Mouse (Mus musculus): ENCODE data around the gene Eef1akmt3. TPM values are rescaled to one million over a fixed set of nuclear protein-coding genes. Genes with fewer than 3 reads are reported as not detected.
"Not testable (repeated sequence)": the region's sequence is repeated elsewhere in the genome, so short reads cannot be mapped to it uniquely, and the experiment has no call there.

Eef1akmt3 gene
- polyA plus RNA-seq, 1 experiment from 2014 or later, result 0.07 TPM

- Histone ChIP-seq H3K27ac (no peak overlapping the region), H3K4me2 (peak overlapping the region; percentile 70), H3K9me3 (replicated peaks) (no peaks in the 10 kb centered on the region), H3K4me3 (replicated peaks) (peak overlapping the region; percentile 49), H3K27me3 (peaks cover 87% of the 10 kb centered on the region), H3K4me1 (replicated peaks) (peaks cover 79% of the 10 kb centered on the region), H3K9ac (peak overlapping the region; percentile 36), H3K36me3 (no peaks in the 10 kb centered on the region; the same call in 1 of the 2 replicates)
- DNase-seq (no peak), ATAC-seq (ENCODE audit: low read depth) (no peak)
- WGBS (ENCODE audit: insufficient replicate concordance), result 3% methylated on average over 35 of the region's 49 CpGs
Measured at GRCm38 (mm10) chr10:127078677-127079575, 37.6 kb upstream of the Eef1akmt3 start.

GRCm38 (mm10) chr10:127078001-127078676, 36.8 kb upstream of the Eef1akmt3 start:
- 38% methylated on average over 12 of the region's 12 CpGs for WGBS (ENCODE audit: insufficient replicate concordance)
- Histone ChIP-seq H3K4me1 (replicated peaks) (peaks cover 79% of the 10 kb centered on the region), H3K27ac (no peak overlapping the region), H3K4me3 (replicated peaks) (no peak overlapping the region), H3K4me2 (peak overlapping the region; percentile 70; the same call in 1 of the 2 replicates), H3K27me3 (peaks cover 80% of the 10 kb centered on the region), H3K36me3 (no peaks in the 10 kb centered on the region; the same call in 1 of the 2 replicates), H3K9me3 (replicated peaks) (no peaks in the 10 kb centered on the region), H3K9ac (no peak overlapping the region)
- ATAC-seq (ENCODE audit: low read depth) (no peak), DNase-seq (no peak)

GRCm38 (mm10) chr10:127077515-127077914, 36.2 kb upstream of the Eef1akmt3 start:
- no peak overlapping the region for H3K4me3 ChIP-seq (replicated peaks)
- H3K4me1 ChIP-seq (replicated peaks), result peaks cover 76% of the 10 kb centered on the region
- H3K27ac ChIP-seq, result no peak overlapping the region
- WGBS (ENCODE audit: insufficient replicate concordance), result 53% methylated on average over 10 of the region's 10 CpGs
- ATAC-seq (ENCODE audit: low read depth), result no peak
- peaks cover 73% of the 10 kb centered on the region for H3K27me3 ChIP-seq
- H3K4me2 ChIP-seq, result no peak overlapping the region
- H3K36me3 ChIP-seq, result no peaks in the 10 kb centered on the region; the same call in 1 of the 2 replicates
- H3K9me3 ChIP-seq (replicated peaks), result no peaks in the 10 kb centered on the region
- no peak for DNase-seq
- H3K9ac ChIP-seq, result no peak overlapping the region

GRCm38 (mm10) chr10:127076082-127076481, 34.8 kb upstream of the Eef1akmt3 start:
- no peak for DNase-seq
- H3K27ac ChIP-seq, result no peak overlapping the region
- peak overlapping the region; percentile 52 for H3K4me2 ChIP-seq
- ATAC-seq (ENCODE audit: low read depth), result peak; percentile 5; the same call in 1 of the 2 replicates
- H3K4me1 ChIP-seq (replicated peaks), result peaks cover 67% of the 10 kb centered on the region
- 24% methylated on average over 4 of the region's 4 CpGs for WGBS (ENCODE audit: insufficient replicate concordance)
- no peaks in the 10 kb centered on the region for H3K9me3 ChIP-seq (replicated peaks)
- peak overlapping the region; percentile 21 for H3K4me3 ChIP-seq (replicated peaks)
- peaks cover 59% of the 10 kb centered on the region for H3K27me3 ChIP-seq
- peak overlapping the region; percentile 40; the same call in 1 of the 2 replicates for H3K9ac ChIP-seq
- H3K36me3 ChIP-seq, result no peaks in the 10 kb centered on the region; the same call in 1 of the 2 replicates

GRCm38 (mm10) chr10:127075651-127076050, 34.3 kb upstream of the Eef1akmt3 start:
- ATAC-seq (ENCODE audit: low read depth) (no peak), DNase-seq (no peak)
- H3K27ac ChIP-seq, result no peak overlapping the region
- H3K9me3 ChIP-seq (replicated peaks), result no peaks in the 10 kb centered on the region
- H3K4me2 ChIP-seq, result peak overlapping the region; percentile 52
- peaks cover 55% of the 10 kb centered on the region for H3K27me3 ChIP-seq
- H3K9ac ChIP-seq, result peak overlapping the region; percentile 40; the same call in 1 of the 2 replicates
- peak overlapping the region; percentile 21 for H3K4me3 ChIP-seq (replicated peaks)
- H3K36me3 ChIP-seq, result no peaks in the 10 kb centered on the region; the same call in 1 of the 2 replicates
- WGBS (ENCODE audit: insufficient replicate concordance), result 15% methylated on average over 8 of the region's 8 CpGs
- peaks cover 67% of the 10 kb centered on the region for H3K4me1 ChIP-seq (replicated peaks)

- ATAC-seq (ENCODE audit: low read depth), result no peak
- Histone ChIP-seq H3K36me3 (no peaks in the 10 kb centered on the region; the same call in 1 of the 2 replicates), H3K9me3 (replicated peaks) (no peaks in the 10 kb centered on the region), H3K4me3 (replicated peaks) (peak within 1 kb of the TSS; percentile 21), H3K4me1 (replicated peaks) (peaks cover 63% of the 10 kb centered on the region), H3K27ac (no peak within 1 kb of the TSS), H3K9ac (peak within 1 kb of the TSS; percentile 40; the same call in 1 of the 2 replicates), H3K4me2 (peak within 1 kb of the TSS; percentile 52), H3K27me3 (peaks cover 49% of the 10 kb centered on the region)
- no peak for DNase-seq
- WGBS (ENCODE audit: insufficient replicate concordance), result 22% methylated on average over 9 of the region's 9 CpGs
Measured at GRCm38 (mm10) chr10:127075080-127075479, 33.8 kb upstream of the Eef1akmt3 start, which contains the start of gene Agap2. TSS of gene Agap2 (plus strand) at chr10:127075284.

GRCm38 (mm10) chr10:127073981-127074380, 32.7 kb upstream of the Eef1akmt3 start:
- 88% methylated on average over 1 of the region's 1 CpGs for WGBS (ENCODE audit: insufficient replicate concordance)
- no peak overlapping the region for H3K4me2 ChIP-seq
- no peak for DNase-seq
- peaks cover 38% of the 10 kb centered on the region for H3K27me3 ChIP-seq
- H3K27ac ChIP-seq, result no peak overlapping the region
- no peaks in the 10 kb centered on the region for H3K36me3 ChIP-seq
- no peaks in the 10 kb centered on the region for H3K9me3 ChIP-seq (replicated peaks)
- H3K4me1 ChIP-seq (replicated peaks), result peaks cover 63% of the 10 kb centered on the region
- ATAC-seq (ENCODE audit: low read depth), result no peak
- H3K9ac ChIP-seq, result no peak overlapping the region
- no peak overlapping the region for H3K4me3 ChIP-seq (replicated peaks)

GRCm38 (mm10) chr10:127072969-127073368, 31.7 kb upstream of the Eef1akmt3 start:
- not testable (repeated sequence) for DNase-seq; H3K4me3 ChIP-seq (replicated peaks); H3K36me3 ChIP-seq; ATAC-seq (ENCODE audit: low read depth); H3K9me3 ChIP-seq (replicated peaks); H3K4me2 ChIP-seq; H3K9ac ChIP-seq; H3K27ac ChIP-seq
- 61% methylated on average over 2 of the region's 2 CpGs for WGBS (ENCODE audit: insufficient replicate concordance)
- peaks cover 28% of the 10 kb centered on the region for H3K27me3 ChIP-seq
- peaks cover 63% of the 10 kb centered on the region for H3K4me1 ChIP-seq (replicated peaks)

GRCm38 (mm10) chr10:127072270-127072669, 31.0 kb upstream of the Eef1akmt3 start:
- not testable (repeated sequence) for ATAC-seq (ENCODE audit: low read depth); DNase-seq; H3K27ac ChIP-seq; H3K4me2 ChIP-seq; H3K9me3 ChIP-seq (replicated peaks); H3K4me3 ChIP-seq (replicated peaks); H3K36me3 ChIP-seq; H3K9ac ChIP-seq
- WGBS (ENCODE audit: insufficient replicate concordance), result 71% methylated on average over 4 of the region's 4 CpGs
- Histone ChIP-seq H3K4me1 (replicated peaks) (peaks cover 64% of the 10 kb centered on the region), H3K27me3 (peaks cover 21% of the 10 kb centered on the region)

- Histone ChIP-seq H3K9ac (peak overlapping the region; percentile 76), H3K27me3 (peaks cover 13% of the 10 kb centered on the region), H3K4me2 (peak overlapping the region; percentile 89), H3K36me3 (peaks cover 21% of the 10 kb centered on the region), H3K9me3 (replicated peaks) (no peaks in the 10 kb centered on the region), H3K4me3 (replicated peaks) (peak overlapping the region; percentile 73), H3K4me1 (replicated peaks) (peaks cover 63% of the 10 kb centered on the region), H3K27ac (no peak overlapping the region)
- ATAC-seq (ENCODE audit: low read depth) (no peak), DNase-seq (no peak)
- 50% methylated on average over 9 of the region's 9 CpGs for WGBS (ENCODE audit: insufficient replicate concordance)
Measured at GRCm38 (mm10) chr10:127071203-127071602, 29.9 kb upstream of the Eef1akmt3 start.

All from liver, embryonic 13.5 days (tissue).